Comparison of ENCODE assay signal across 8 mouse cellular contexts in the genomic region with DNA sequence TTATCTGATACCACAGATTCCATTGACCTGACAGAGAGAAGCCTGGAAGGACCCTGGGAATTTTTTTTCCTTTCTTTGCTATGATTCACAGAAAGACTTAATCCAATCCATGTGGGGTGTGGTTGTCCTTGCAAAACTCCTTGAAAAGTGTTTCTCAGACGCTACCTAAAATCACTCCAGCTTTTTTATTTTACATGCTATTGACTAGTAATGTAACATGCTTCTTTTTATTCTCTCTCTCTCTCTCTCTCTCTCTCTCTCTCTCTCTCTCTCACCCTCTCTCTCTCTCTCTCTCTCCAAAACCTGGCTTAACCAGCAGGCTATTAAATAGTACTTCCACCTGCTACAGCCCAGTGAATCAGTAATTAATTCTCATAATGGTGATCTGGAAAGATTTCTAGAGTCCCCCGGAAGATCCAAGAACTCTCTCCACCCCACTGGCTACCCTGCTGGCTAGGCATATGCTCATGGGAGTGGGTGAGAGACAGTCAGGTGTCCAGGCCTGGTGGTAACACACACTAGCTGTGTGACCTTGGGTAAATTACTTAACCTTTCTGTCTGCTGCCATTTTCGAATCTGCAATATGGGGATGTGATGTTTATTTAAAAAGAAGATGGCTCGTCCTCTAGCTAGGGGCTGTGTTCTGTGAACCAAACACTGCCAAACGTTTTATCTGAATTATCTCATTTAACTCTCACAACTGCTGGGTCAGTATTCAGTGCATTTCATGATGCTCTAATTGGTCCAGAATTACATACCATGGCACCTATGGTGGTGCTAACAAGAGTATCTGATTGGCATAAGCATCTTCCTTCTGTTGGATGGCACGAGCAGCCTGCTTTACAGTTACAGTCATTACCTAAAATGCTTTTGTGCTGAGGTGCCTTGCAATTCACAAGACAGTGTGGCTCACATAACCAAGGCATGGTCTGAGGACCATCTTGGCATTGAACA.
DNase-seq lines count a peak whose midpoint lies in the region; ATAC-seq and TF ChIP-seq lines count a peak whose summit lies in the region.

No protein-coding gene starts in this region.

- no peak overlapping the region for H3K4me2 ChIP-seq in forebrain, postnatal 0 days (ENCODE audit: low read depth)
- no peak overlapping the region for H3K4me2 ChIP-seq in limb, embryonic 14.5 days (replicated peaks; ENCODE audit: low read depth, low read length, severe bottlenecking)

- no peak for DNase-seq in forebrain, embryonic 10.5 days (ENCODE audit: extremely low spot score, low spot score)
- DNase-seq in forebrain, postnatal 0 days, result no peak
- DNase-seq in 3T3-L1 (ENCODE audit: low read depth, low spot score), result peak; percentile 58
- peak; percentile 45 for DNase-seq in fibroblast of lung, adult 2 months (ENCODE audit: low read depth)
- DNase-seq in limb, embryonic 14.5 days (ENCODE audit: low spot score), result peak; percentile 7
- DNase-seq in testis, postnatal 14 days (ENCODE audit: low spot score), result no peak
- DNase-seq in kidney, adult 8-10 months, result no peak
- DNase-seq in layer of hippocampus, adult 9-11 months, result no peak

- H3K27me3 ChIP-seq in forebrain, embryonic 10.5 days (ENCODE audit: poor library complexity, severe bottlenecking), result peaks cover 88% of the 10 kb centered on the region
- no peaks in the 10 kb centered on the region for H3K27me3 ChIP-seq in forebrain, postnatal 0 days (ENCODE audit: insufficient read depth, low read length)
- H3K27me3 ChIP-seq in limb, embryonic 14.5 days (ENCODE audit: control insufficient read depth, insufficient read depth, low read length), result no peaks in the 10 kb centered on the region

- peaks cover 34% of the 10 kb centered on the region for H3K4me1 ChIP-seq in forebrain, embryonic 10.5 days
- H3K4me1 ChIP-seq in forebrain, postnatal 0 days (ENCODE audit: insufficient read depth), result peaks cover 8% of the 10 kb centered on the region
- H3K4me1 ChIP-seq in limb, embryonic 14.5 days (ENCODE audit: control insufficient read depth, insufficient read depth, low read length), result peaks cover 10% of the 10 kb centered on the region

- no peak for ATAC-seq in forebrain, postnatal 0 days
- no peak for ATAC-seq in limb, embryonic 14.5 days (ENCODE audit: low FRiP score, low read depth)

- no peak for TF ChIP-seq CTCF in forebrain, postnatal 0 days (IDR thresholded peaks at IDR 0.05; ENCODE audit: low read depth)

- no peak for TF ChIP-seq POLR2A in limb, embryonic 14.5 days (IDR thresholded peaks at IDR 0.05; ENCODE audit: borderline replicate concordance, extremely low read depth, insufficient read depth, insufficient read length)

- peak overlapping the region; percentile 84 for H3K27ac ChIP-seq in forebrain, embryonic 10.5 days
- no peak overlapping the region for H3K27ac ChIP-seq in forebrain, postnatal 0 days (ENCODE audit: low read depth, low read length)
- H3K27ac ChIP-seq in limb, embryonic 14.5 days (replicated peaks; ENCODE audit: low read depth, low read length), result no peak overlapping the region

- peak overlapping the region; percentile 38; the same call in 1 of the 2 replicates for H3K4me3 ChIP-seq in forebrain, embryonic 10.5 days
- no peak overlapping the region for H3K4me3 ChIP-seq in forebrain, postnatal 0 days (ENCODE audit: low read depth, low read length)
- no peak overlapping the region for H3K4me3 ChIP-seq in limb, embryonic 14.5 days (replicated peaks; ENCODE audit: low read length)

- no peak overlapping the region for H3K9ac ChIP-seq in forebrain, postnatal 0 days
- H3K9ac ChIP-seq in limb, embryonic 14.5 days (ENCODE audit: low read depth, low read length, severe bottlenecking), result no peak overlapping the region

- H3K9me3 ChIP-seq in forebrain, embryonic 10.5 days, result no peaks in the 10 kb centered on the region
- H3K9me3 ChIP-seq in forebrain, postnatal 0 days (ENCODE audit: low read length), result no peaks in the 10 kb centered on the region
- H3K9me3 ChIP-seq in limb, embryonic 14.5 days (ENCODE audit: control insufficient read depth, low read length), result no peaks in the 10 kb centered on the region

- 67% methylated on average over 6 of the region's 6 CpGs for WGBS in forebrain, embryonic 10.5 days
- WGBS in forebrain, postnatal 0 days, result 35% methylated on average over 6 of the region's 6 CpGs
- 67% methylated on average over 6 of the region's 6 CpGs for WGBS in limb, embryonic 14.5 days

- H3K36me3 ChIP-seq in forebrain, embryonic 10.5 days (replicated peaks), result no peaks in the 10 kb centered on the region
- no peaks in the 10 kb centered on the region for H3K36me3 ChIP-seq in forebrain, postnatal 0 days (ENCODE audit: insufficient read depth)
- no peaks in the 10 kb centered on the region for H3K36me3 ChIP-seq in limb, embryonic 14.5 days (ENCODE audit: control insufficient read depth, insufficient read depth, low read length)

Comparison
In these comparisons a context has a peak if more than half of its experiments do, and no peak if none do; other contexts are left out.
1. DNase-seq: peak in 3T3-L1 (single experiment), fibroblast of lung, adult 2 months (single experiment) and limb, embryonic 14.5 days (single experiment); none in forebrain, embryonic 10.5 days (single experiment), forebrain, postnatal 0 days (single experiment), testis, postnatal 14 days (single experiment), kidney, adult 8-10 months (0 of 2) and layer of hippocampus, adult 9-11 months (single experiment).